Mouse (Mus musculus) frontal cortex, postnatal 36 days (tissue): ENCODE results near the gene Megf6.

Source experiments
- DNase-seq, 2 experiments: peaks; one replicate each; pipeline ENCODE4 v3.0.0; 2022; ENCODE audit warnings: low spot score in 2 of 2

Gene Megf6

DNA sequence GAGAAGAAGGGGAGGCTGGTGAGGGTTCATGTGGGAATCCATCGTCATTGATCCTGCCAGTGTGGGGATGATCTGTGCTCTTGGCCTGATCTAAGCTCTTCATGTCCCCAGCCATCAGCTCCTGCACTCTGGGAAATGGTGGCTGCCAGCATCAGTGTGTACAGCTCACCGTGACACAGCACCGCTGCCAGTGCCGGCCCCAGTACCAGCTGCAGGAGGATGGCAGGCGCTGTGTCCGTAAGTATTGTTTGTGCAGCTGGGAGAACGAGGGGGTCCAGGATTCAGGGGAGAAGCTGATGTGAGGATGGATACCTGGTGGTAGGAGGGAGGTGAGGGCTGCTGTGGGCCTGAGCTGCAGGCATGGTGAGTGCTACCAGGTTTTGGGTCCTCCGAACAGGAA lies 78.8 kb downstream of the Megf6 start:
- no peak for DNase-seq

- peak; percentile 30 to 41 for DNase-seq
These were observed 82.2 kb downstream of the Megf6 start for GRCm38 (mm10) chr4:154252537-154253255.

- DNase-seq: no peak
These were observed 90.2 kb downstream of the Megf6 start for GRCm38 (mm10) chr4:154260755-154261154.

- no peak for DNase-seq
These were observed 91.5 kb downstream of the Megf6 start for GRCm38 (mm10) chr4:154262071-154262470.

DNA sequence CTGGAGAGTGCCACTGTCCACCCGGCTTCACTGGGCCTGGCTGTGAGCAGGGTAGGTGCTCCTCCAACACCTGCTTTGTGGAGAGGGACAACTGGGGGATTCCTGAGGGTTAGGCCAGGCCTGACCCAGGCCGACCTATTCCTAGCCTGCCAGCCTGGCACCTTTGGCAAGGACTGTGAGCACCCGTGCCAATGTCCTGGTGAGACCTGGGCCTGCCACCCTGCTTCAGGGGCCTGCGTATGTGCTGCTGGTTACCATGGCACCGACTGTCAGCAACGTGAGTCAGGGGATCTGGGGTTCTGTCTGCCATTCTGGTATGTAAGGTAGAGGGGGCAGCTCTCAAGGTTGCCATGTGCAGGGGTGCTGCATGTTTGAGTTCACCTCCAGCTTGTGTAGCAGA lies 97.0 kb downstream of the Megf6 start:
- DNase-seq: no peak

DNA sequence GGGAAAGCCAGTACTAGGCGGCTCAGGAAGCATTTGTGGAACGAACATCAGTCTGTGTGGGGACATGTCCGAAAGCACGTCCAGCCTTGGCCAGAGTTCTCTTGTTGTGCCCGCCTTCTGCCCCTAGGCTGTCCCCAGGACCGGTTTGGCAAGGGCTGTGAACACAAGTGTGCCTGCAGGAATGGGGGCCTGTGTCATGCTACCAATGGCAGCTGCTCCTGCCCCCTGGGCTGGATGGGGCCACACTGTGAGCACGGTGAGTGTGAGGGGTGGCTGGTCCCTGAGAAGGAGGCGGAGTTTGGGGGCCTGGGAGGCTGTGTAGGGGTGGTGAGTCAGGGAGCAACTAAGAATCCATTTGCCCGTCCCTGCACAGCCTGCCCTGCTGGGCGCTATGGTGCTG lies 99.0 kb downstream of the Megf6 start:
- no peak for DNase-seq

- peak in 1 of 2 experiments; percentile 58 for DNase-seq
These were observed 102.5 kb downstream of the Megf6 start for GRCm38 (mm10) chr4:154273000-154273399.

- DNase-seq: no peak
These were observed 109.0 kb downstream of the Megf6 start for GRCm38 (mm10) chr4:154279481-154279880.

DNA sequence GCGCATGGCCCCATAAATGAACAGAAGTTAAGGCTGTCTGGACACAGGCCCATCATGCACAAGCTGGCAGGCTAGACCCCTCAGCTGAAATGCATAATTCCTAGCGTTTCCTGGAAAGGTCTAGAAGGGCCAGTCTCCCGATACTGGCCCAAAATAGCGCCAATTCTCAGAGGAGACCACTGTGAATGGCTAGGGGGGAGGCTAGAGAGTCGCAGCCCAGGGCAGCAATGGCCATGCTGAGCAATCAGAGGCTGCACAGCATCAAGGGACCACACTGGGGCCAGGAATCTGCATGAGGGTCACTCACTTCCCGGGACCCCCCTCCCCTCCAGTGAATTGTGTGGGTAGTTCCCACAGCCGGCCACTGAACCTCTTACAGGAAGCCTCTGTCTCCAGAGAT lies 113.1 kb downstream of the Megf6 start:
- no peak for DNase-seq

DNA sequence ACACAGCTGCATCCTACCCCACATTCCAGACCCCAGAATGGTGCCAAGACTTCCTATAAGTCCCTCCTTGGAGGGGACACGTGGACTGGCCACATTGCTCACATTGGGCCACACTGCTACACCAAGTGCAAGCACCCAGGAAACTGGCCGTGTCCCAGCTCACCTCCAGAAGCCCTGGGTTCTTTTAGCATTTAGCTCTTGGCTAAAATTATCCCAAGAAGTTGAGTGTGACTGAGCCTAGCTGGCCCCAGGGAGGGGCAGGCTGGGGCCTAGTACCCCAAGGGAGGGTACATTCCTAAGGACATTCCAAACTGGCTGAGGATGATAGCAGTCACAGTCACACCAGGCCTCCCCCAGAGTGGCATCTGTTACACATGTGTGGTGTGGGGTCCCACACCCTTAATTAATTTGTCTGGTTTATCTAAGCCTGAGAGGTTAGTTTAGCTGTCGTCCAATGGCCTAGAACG lies 123.2 kb downstream of the Megf6 start:
- no peak for DNase-seq

- no peak for DNase-seq
These were observed 123.8 kb downstream of the Megf6 start for GRCm38 (mm10) chr4:154294262-154294731.

GRCm38 (mm10) chr4:154297761-154298160 lies 127.2 kb downstream of the Megf6 start:
- DNase-seq: no peak

GRCm38 (mm10) chr4:154299541-154300271 lies 129.2 kb downstream of the Megf6 start:
- no peak for DNase-seq

DNA sequence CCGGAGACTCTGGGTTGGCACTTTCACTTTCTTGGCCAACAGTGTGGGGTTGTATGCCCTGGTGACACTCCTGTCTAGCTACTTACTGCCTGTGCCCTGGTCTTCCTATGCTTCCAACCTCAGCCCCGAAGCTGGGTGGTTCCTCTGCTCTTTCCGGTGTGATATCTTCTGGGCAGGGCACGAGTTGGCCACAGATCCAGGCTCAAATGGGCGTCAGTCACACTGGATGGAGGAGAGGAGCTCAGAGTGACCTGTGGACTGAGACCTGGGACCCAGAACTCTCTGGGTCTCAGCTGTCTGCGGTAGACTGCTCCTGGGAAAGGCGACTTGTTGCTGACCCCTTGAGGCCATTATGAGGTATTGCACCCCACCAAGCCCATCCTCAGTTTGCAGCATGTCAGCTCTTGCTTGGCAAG lies 130.9 kb downstream of the Megf6 start, which contains the start of gene Arhgef16:
Gene Arhgef16 (minus strand): TSS at position 211 of the 416 bp plus-strand sequence.
- peak; percentile 42 to 59 for DNase-seq

- no peak for DNase-seq
These were observed 138.6 kb downstream of the Megf6 start for GRCm38 (mm10) chr4:154309131-154309530.

DNA sequence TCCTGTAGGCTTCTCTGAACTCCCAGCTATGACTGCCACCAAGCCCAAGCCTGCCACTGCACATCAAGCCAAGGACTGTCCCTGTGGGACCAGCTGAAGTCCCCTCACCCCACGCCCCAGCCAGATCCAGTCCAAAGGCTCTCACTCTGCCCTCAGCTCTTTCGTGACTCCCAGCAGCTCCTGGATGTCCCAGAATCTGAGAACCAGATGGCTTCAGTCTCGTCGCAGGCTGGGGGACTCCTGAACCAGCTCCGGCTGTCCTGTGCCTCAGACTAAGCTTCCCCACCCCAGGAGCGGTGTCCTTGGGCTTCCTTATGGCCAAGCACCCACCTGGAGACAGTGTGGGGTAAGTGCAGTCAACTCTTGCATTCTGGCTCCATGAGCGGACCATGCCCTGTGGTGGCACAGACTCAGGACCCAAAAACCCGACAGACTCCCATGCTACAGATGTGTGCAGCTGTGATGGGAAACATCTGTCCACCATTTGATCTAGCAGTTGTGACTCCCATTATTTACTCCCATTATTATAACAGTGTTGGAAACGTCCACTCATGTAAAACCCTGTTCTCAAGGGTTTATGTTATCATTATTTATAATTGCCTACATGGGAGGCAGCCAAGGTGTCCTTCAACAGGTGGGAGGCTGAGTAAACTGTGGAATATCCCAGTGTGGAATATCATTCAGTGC lies 140.2 kb downstream of the Megf6 start:
- no peak for DNase-seq

GRCm38 (mm10) chr4:154312143-154312812 lies 141.7 kb downstream of the Megf6 start:
- DNase-seq: no peak

GRCm38 (mm10) chr4:154312935-154313621 lies 142.5 kb downstream of the Megf6 start:
- DNase-seq: peak; percentile 25 to 60

DNA sequence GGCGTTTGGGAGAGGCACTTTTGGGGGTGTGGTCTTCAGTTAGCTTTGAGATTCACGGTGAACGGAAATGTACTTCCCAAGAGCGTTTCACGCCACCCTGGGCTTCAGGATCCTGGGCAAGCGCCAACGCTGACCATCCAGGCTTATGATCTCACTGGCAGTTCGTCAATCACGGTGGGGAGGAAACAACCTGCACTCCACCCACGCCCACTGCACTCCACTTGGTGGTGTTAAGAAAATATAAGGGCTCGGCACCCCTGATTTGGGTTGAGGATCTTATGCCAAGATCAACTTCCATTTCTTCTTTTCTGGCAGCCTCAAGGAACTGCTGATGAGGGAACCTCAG lies 143.1 kb downstream of the Megf6 start:
- no peak for DNase-seq
